Mouse (Mus musculus) heart, embryonic 14.5 days (tissue): ENCODE measurements around the gene Gm12569. TPM values are rescaled to one million over a fixed set of nuclear protein-coding genes. Genes with fewer than 3 reads are reported as not detected.
A peak's percentile ranks its signal among the peaks of the same experiment; 100 is the strongest.

Source experiments
- ATAC-seq: fragments of 200-750 bp; cut with Nextera tagmentation; 2 replicates; pipeline ENCODE4 v1.8.0; 2017; ENCODE audit warnings: low read depth, moderate TSS enrichment; ENCODE audit not compliant: insufficient number of reproducible peaks, insufficient read depth, low FRiP score
- H3K27ac ChIP-seq, 2 experiments: fragments of 200-500 bp in 1 of 2; fragments of 300-500 bp in 1 of 2; sonication (generic) in 1 of 2; replicated peaks in 1 of 2; 2 replicates each; pipeline ENCODE4 v1.5.1; 2012 to 2014; ENCODE audit warnings: low read depth in 2 of 2, low read length in 2 of 2, control low read depth in 1 of 2, mild to moderate bottlenecking in 1 of 2, mixed read lengths in 1 of 2; ENCODE audit not compliant: control insufficient read depth in 1 of 2, insufficient read depth in 1 of 2
- H3K27me3 ChIP-seq: fragments of 300-500 bp; sonication (generic); 2 replicates; pipeline ENCODE4 v1.6.1; 2014; ENCODE audit warnings: mild to moderate bottlenecking, low read length, control low read depth; ENCODE audit not compliant: control insufficient read depth, insufficient read depth
- H3K36me3 ChIP-seq: fragments of 300-500 bp; sonication (generic); 2 replicates; pipeline ENCODE4 v1.6.1; 2014; ENCODE audit warnings: mild to moderate bottlenecking, control low read depth, low read length, mixed read lengths; ENCODE audit not compliant: control insufficient read depth, insufficient read depth
- H3K4me1 ChIP-seq, 2 experiments: fragments of 200-500 bp in 1 of 2; fragments of 300-500 bp in 1 of 2; sonication (generic) in 1 of 2; 2 replicates each; pipeline ENCODE4 v1.6.1; 2012 to 2014; ENCODE audit warnings: low read length in 2 of 2, control low read depth in 1 of 2, mixed read lengths in 1 of 2; ENCODE audit not compliant: control insufficient read depth in 2 of 2, insufficient read depth in 2 of 2
- H3K4me2 ChIP-seq: fragments of 300-500 bp; sonication (generic); 2 replicates; pipeline ENCODE4 v1.6.1; 2014; ENCODE audit warnings: mild to moderate bottlenecking, low read length
- H3K4me3 ChIP-seq, 2 experiments: fragments of 200-500 bp in 1 of 2; fragments of 300-500 bp in 1 of 2; sonication (generic) in 1 of 2; 2 replicates each; pipeline ENCODE4 v1.5.1; 2012 to 2014; ENCODE audit warnings: low read length in 2 of 2, mild to moderate bottlenecking in 2 of 2, control low read depth in 1 of 2, low read depth in 1 of 2, moderate library complexity in 1 of 2; ENCODE audit not compliant: control insufficient read depth in 1 of 2, insufficient read depth in 1 of 2
- H3K9ac ChIP-seq: fragments of 300-500 bp; sonication (generic); 2 replicates; pipeline ENCODE4 v1.6.1; 2014; ENCODE audit warnings: mild to moderate bottlenecking, low read length
- H3K9me3 ChIP-seq: fragments of 300-500 bp; sonication (generic); 2 replicates; pipeline ENCODE4 v1.6.1; 2016; ENCODE audit warnings: low read length, control low read depth; ENCODE audit not compliant: control insufficient read depth
- WGBS: fragments of 180-500 bp; shearing (Covaris S2); extraction: QIAGEN DNeasy Blood & Tissue Kit; methylation state at CpG from one replicate; pipeline ENCODE4 v1.1.7; 2014; 5-methylcytosine and 5-hydroxymethylcytosine counted together
- polyA plus RNA-seq: library from polyadenylated mRNA; unstranded; fragments of >200 nt; fragmentation: Nextera tagmentation; extraction: Ambion mirVana; gene quantifications from 2 replicates; pipeline ENCODE4 v1.2.1, GENCODE M21; 2014

Gm12569 gene
- polyA plus RNA-seq, 1 experiment from 2014 or later, result not detected

GRCm38 (mm10) chr11:51242897-51243296, 22.6 kb downstream of the Gm12569 start:
- Histone ChIP-seq H3K4me3 (no peak overlapping the region), H3K4me1 (no peaks in the 10 kb centered on the region), H3K4me2 (no peak overlapping the region), H3K36me3 (no peaks in the 10 kb centered on the region), H3K27ac (no peak overlapping the region), H3K9ac (no peak overlapping the region), H3K9me3 (0 out of 2 replicates have a peak, but pooled peaks cover 2% of the 10 kb centered on the region), H3K27me3 (no peaks in the 10 kb centered on the region)
- no peak for ATAC-seq
- WGBS, result 69% methylated on average over 2 of the region's 2 CpGs

GRCm38 (mm10) chr11:51257006-51257405, 36.7 kb downstream of the Gm12569 start:
- Histone ChIP-seq H3K4me1 (no peaks in the 10 kb centered on the region), H3K9me3 (no peaks in the 10 kb centered on the region), H3K27ac (no peak overlapping the region), H3K9ac (no peak overlapping the region), H3K36me3 (no peaks in the 10 kb centered on the region), H3K4me3 (no peak overlapping the region), H3K4me2 (no peak overlapping the region), H3K27me3 (no peaks in the 10 kb centered on the region)
- ATAC-seq, result no peak
- 85% methylated on average over 4 of the region's 4 CpGs for WGBS

DNA sequence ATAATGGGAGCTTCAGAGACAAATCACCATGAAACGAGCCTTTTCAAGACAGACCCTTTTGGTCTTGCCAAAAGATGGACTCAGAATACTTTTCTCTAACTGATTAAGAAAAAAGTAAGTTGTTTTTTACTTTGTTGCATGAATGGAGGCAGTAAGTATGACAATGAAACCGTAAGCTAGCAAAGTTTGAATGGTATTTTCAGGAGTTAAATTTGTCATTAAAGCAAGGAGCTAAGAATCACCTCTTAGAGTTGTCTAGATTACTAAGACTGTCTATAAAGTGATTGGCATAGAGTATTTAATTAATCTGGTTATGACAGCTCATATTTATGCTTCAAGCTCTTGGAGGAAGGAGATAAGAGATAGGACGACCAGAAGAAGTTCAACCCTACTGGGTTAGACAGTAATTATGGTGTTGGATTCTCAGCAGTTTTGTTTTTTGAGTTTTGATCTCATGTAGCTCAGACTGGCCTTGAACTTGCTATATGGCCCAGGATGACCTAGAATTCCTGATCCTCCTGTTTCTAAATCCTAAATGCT, 41.5 kb downstream of the Gm12569 start, which contains the start of gene Clk4:
Clk4 (plus strand) TSS at position 51 of the 540 bp plus-strand sequence.
- ATAC-seq, result no peak
- Histone ChIP-seq H3K27ac (peak within 1 kb of the TSS; percentile 65 to 98), H3K4me3 (peak within 1 kb of the TSS; percentile 82 to 95), H3K4me2 (peak within 1 kb of the TSS; percentile 74), H3K9me3 (no peaks in the 10 kb centered on the region), H3K4me1 (peaks cover 7 to 19% of the 10 kb centered on the region in 2 experiments; a peak in 3 of 4 replicates), H3K27me3 (no peaks in the 10 kb centered on the region), H3K36me3 (peaks cover 2% of the 10 kb centered on the region), H3K9ac (peak within 1 kb of the TSS; percentile 99)
- WGBS, result 78% methylated on average over 3 of the region's 3 CpGs

DNA sequence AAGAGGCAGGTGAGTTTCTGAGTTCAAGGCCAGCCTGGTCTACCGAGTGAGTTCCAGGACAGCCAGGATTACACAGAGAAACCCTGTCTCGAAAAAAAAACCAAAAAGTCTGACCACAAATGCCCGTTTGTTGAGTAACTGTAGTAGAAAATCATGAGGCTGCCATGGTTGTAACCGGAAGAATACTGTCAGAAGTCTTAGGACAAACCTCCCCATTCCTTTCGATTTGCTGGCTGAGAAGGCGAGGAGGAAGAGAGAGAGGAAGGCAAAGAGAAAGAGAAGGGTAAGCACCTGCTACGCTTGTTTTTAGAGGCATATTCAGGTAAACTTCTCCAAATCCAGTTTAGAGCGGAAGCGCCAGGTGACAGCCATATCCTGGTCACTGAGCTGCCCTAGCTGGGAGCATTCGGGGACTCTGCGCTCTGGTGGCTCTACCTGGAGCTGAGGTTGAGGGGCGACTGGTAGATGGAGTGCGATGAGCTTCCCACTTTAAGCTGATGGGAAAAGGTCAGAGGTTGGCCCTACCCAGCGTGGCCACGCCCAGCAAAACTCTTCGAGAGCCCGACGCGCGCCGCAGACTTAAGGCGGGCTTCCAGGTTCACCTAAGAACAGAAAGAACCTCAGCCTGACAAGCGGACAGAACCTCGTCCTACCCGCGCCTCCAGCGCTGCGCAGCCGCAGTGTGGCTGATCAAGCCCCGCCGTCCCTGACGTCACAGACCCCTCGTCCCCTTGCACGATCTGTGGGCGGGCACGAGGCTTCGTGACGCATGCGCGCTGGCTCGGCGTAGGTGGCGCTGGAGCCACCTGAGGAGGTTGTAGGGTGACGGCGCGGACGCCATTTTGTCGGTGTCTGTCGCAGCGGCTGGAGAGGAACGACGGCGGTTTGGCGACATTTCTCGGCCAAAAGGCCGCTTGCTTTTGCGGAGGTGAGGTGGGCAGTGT, 42.3 kb downstream of the Gm12569 start, which contains the start of gene BC049762:
BC049762 (minus strand) TSS at position 705 of the 944 bp plus-strand sequence.
- Histone ChIP-seq H3K9ac (peak within 1 kb of the TSS; percentile 99), H3K27me3 (no peaks in the 10 kb centered on the region), H3K4me2 (peak within 1 kb of the TSS; percentile 74), H3K27ac (peak within 1 kb of the TSS; percentile 95 to 98), H3K4me3 (peak within 1 kb of the TSS; percentile 82 to 95), H3K4me1 (peaks cover 7 to 19% of the 10 kb centered on the region in 2 experiments; a peak in 3 of 4 replicates), H3K9me3 (no peaks in the 10 kb centered on the region), H3K36me3 (peaks cover 10% of the 10 kb centered on the region)
- ATAC-seq, result peak; percentile 98
- 9% methylated on average over 57 of the region's 57 CpGs for WGBS

- H3K9me3 ChIP-seq, result no peaks in the 10 kb centered on the region
- H3K4me2 ChIP-seq, result peak overlapping the region; percentile 74
- under 1% methylated on average over 50 of the region's 50 CpGs for WGBS
- H3K27me3 ChIP-seq, result no peaks in the 10 kb centered on the region
- H3K4me3 ChIP-seq, result peak overlapping the region; percentile 82 to 95
- peaks cover 15% of the 10 kb centered on the region for H3K36me3 ChIP-seq
- H3K27ac ChIP-seq, result peak overlapping the region; percentile 95 to 98
- H3K9ac ChIP-seq, result peak overlapping the region; percentile 99
- H3K4me1 ChIP-seq, result peaks cover 7 to 19% of the 10 kb centered on the region in 2 experiments; a peak in 3 of 4 replicates
- peak; percentile 55 for ATAC-seq
Measured at GRCm38 (mm10) chr11:51263286-51263831, 43.1 kb downstream of the Gm12569 start.

DNA sequence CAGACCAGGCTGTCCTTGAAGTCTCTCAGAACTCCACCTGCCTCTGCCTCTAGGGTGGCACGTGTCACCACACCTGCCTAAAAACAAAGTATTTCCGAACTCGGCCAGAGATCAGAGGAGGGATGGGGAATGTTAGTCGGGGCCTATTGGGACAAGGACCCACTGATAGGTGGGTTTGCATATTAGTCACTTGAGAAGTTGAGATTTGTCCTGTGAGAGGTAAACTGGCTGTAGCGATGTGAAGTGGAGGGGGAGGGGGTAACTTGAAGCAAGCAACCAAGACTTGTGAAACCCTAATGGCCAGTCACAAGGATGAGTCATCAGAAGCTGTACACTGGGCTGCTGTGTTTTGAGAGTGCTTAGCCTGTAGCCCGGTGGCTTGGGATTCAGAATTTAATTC, 44.1 kb downstream of the Gm12569 start:
- H3K27ac ChIP-seq, result peak overlapping the region; percentile 9 to 98; a peak in 1 of 4 replicates
- H3K36me3 ChIP-seq, result peaks cover 22% of the 10 kb centered on the region
- peaks cover 7 to 21% of the 10 kb centered on the region in 2 experiments; a peak in 3 of 4 replicates for H3K4me1 ChIP-seq
- WGBS, result 4% methylated on average over 6 of the region's 6 CpGs
- peak overlapping the region; percentile 29 to 95 for H3K4me3 ChIP-seq
- ATAC-seq, result no peak
- no peaks in the 10 kb centered on the region for H3K27me3 ChIP-seq
- H3K4me2 ChIP-seq, result peak overlapping the region; percentile 74
- no peaks in the 10 kb centered on the region for H3K9me3 ChIP-seq
- H3K9ac ChIP-seq, result peak overlapping the region; percentile 99

- Histone ChIP-seq H3K27ac (no peak overlapping the region), H3K27me3 (no peaks in the 10 kb centered on the region), H3K9me3 (no peaks in the 10 kb centered on the region), H3K9ac (no peak overlapping the region; the same call in 1 of the 2 replicates), H3K36me3 (peaks cover 29% of the 10 kb centered on the region), H3K4me3 (peak overlapping the region in 1 of 2 experiments; percentile 95; a peak in 1 of 4 replicates), H3K4me1 (peaks cover 7 to 22% of the 10 kb centered on the region in 2 experiments; a peak in 3 of 4 replicates), H3K4me2 (peak overlapping the region; percentile 74)
- ATAC-seq, result no peak
- WGBS, result 48% methylated on average over 3 of the region's 3 CpGs
Measured at GRCm38 (mm10) chr11:51265326-51265725, 45.1 kb downstream of the Gm12569 start.
